Mouse (Mus musculus): Measurements from ENCODE around the gene Ddr1. TPM values are rescaled to one million over a fixed set of nuclear protein-coding genes. Genes with fewer than 3 reads are reported as not detected.

Ddr1 gene
- polyA plus RNA-seq, 1 experiment from 2014 or later, result 50.6 TPM

- ATAC-seq (ENCODE audit: low read depth) (no peak), DNase-seq (ENCODE audit: low spot score) (no peak)
- Histone ChIP-seq H3K27ac (replicated peaks; ENCODE audit: low read depth, low read length) (no peak overlapping the region), H3K4me1 (ENCODE audit: control insufficient read depth, insufficient read depth, low read length) (peaks cover 23% of the 10 kb centered on the region), H3K4me3 (ENCODE audit: low read depth, low read length) (no peak overlapping the region), H3K9ac (ENCODE audit: low read depth, low read length) (no peak overlapping the region), H3K36me3 (ENCODE audit: control insufficient read depth, insufficient read depth, low read length) (peaks cover 67% of the 10 kb centered on the region), H3K27me3 (replicated peaks; ENCODE audit: control insufficient read depth, insufficient read depth, low read length) (no peaks in the 10 kb centered on the region), H3K9me3 (ENCODE audit: control insufficient read depth, low read length) (peaks cover 5% of the 10 kb centered on the region; the same call in 1 of the 2 replicates), H3K4me2 (ENCODE audit: low read depth, low read length) (no peak overlapping the region)
- 86% methylated on average over 5 of the region's 5 CpGs for WGBS
Observed at GRCm38 (mm10) chr17:35693906-35694305, 10.5 kb downstream of the Ddr1 start.

DNA sequence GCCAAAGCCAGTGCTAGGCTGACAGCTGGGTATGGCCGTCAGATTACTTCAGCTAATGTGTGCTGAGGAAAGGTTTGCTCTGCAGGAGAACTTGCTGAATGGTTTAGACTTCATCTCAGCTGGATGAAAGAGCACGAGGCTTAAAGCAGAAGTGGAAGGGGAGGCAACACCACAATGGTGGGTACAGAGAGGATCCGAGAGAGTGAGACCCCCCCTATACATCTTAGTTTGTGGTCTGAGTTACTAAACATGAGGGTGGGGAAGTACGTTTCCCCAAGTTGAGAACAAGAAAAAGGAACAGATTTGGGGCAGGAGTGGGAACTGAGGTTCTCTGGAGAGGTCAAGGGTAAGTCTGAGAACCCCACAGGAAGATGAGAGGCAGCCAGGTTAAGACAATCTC, 12.1 kb downstream of the Ddr1 start:
- Histone ChIP-seq H3K4me1 (ENCODE audit: control insufficient read depth, insufficient read depth, low read length) (peaks cover 8% of the 10 kb centered on the region), H3K4me3 (ENCODE audit: low read depth, low read length) (no peak overlapping the region), H3K4me2 (ENCODE audit: low read depth, low read length) (no peak overlapping the region), H3K9ac (ENCODE audit: low read depth, low read length) (no peak overlapping the region), H3K27me3 (replicated peaks; ENCODE audit: control insufficient read depth, insufficient read depth, low read length) (no peaks in the 10 kb centered on the region), H3K9me3 (ENCODE audit: control insufficient read depth, low read length) (peaks cover 5% of the 10 kb centered on the region; the same call in 1 of the 2 replicates), H3K36me3 (ENCODE audit: control insufficient read depth, insufficient read depth, low read length) (peaks cover 82% of the 10 kb centered on the region), H3K27ac (replicated peaks; ENCODE audit: low read depth, low read length) (no peak overlapping the region)
- ATAC-seq (ENCODE audit: low read depth) (no peak), DNase-seq (ENCODE audit: low spot score) (no peak)
- whole genome bisulfite sequencing, result 72% methylated on average over 4 of the region's 4 CpGs

GRCm38 (mm10) chr17:35691811-35692210, 12.6 kb downstream of the Ddr1 start:
- Histone ChIP-seq H3K4me3 (ENCODE audit: low read depth, low read length) (no peak overlapping the region), H3K4me2 (ENCODE audit: low read depth, low read length) (no peak overlapping the region), H3K9ac (ENCODE audit: low read depth, low read length) (no peak overlapping the region), H3K27ac (replicated peaks; ENCODE audit: low read depth, low read length) (no peak overlapping the region), H3K36me3 (ENCODE audit: control insufficient read depth, insufficient read depth, low read length) (peaks cover 88% of the 10 kb centered on the region), H3K27me3 (replicated peaks; ENCODE audit: control insufficient read depth, insufficient read depth, low read length) (no peaks in the 10 kb centered on the region), H3K4me1 (ENCODE audit: control insufficient read depth, insufficient read depth, low read length) (peaks cover 2% of the 10 kb centered on the region), H3K9me3 (ENCODE audit: control insufficient read depth, low read length) (peaks cover 5% of the 10 kb centered on the region; the same call in 1 of the 2 replicates)
- ATAC-seq (ENCODE audit: low read depth) (no peak), DNase-seq (ENCODE audit: low spot score) (no peak)
- WGBS, result 86% methylated on average over 4 of the region's 4 CpGs

- H3K4me1 ChIP-seq (ENCODE audit: control insufficient read depth, insufficient read depth, low read length), result no peaks in the 10 kb centered on the region
- peaks cover 95% of the 10 kb centered on the region for H3K36me3 ChIP-seq (ENCODE audit: control insufficient read depth, insufficient read depth, low read length)
- ATAC-seq (ENCODE audit: low read depth), result no peak
- no peak overlapping the region for H3K4me3 ChIP-seq (ENCODE audit: low read depth, low read length)
- no peaks in the 10 kb centered on the region; the same call in 1 of the 2 replicates for H3K9me3 ChIP-seq (ENCODE audit: control insufficient read depth, low read length)
- WGBS, result 92% methylated on average over 18 of the region's 18 CpGs
- H3K27ac ChIP-seq (replicated peaks; ENCODE audit: low read depth, low read length), result no peak overlapping the region
- H3K27me3 ChIP-seq (replicated peaks; ENCODE audit: control insufficient read depth, insufficient read depth, low read length), result no peaks in the 10 kb centered on the region
- DNase-seq (ENCODE audit: low spot score), result no peak
- H3K9ac ChIP-seq (ENCODE audit: low read depth, low read length), result no peak overlapping the region
- H3K4me2 ChIP-seq (ENCODE audit: low read depth, low read length), result no peak overlapping the region
Observed at GRCm38 (mm10) chr17:35689936-35690645, 14.3 kb downstream of the Ddr1 start.

DNA sequence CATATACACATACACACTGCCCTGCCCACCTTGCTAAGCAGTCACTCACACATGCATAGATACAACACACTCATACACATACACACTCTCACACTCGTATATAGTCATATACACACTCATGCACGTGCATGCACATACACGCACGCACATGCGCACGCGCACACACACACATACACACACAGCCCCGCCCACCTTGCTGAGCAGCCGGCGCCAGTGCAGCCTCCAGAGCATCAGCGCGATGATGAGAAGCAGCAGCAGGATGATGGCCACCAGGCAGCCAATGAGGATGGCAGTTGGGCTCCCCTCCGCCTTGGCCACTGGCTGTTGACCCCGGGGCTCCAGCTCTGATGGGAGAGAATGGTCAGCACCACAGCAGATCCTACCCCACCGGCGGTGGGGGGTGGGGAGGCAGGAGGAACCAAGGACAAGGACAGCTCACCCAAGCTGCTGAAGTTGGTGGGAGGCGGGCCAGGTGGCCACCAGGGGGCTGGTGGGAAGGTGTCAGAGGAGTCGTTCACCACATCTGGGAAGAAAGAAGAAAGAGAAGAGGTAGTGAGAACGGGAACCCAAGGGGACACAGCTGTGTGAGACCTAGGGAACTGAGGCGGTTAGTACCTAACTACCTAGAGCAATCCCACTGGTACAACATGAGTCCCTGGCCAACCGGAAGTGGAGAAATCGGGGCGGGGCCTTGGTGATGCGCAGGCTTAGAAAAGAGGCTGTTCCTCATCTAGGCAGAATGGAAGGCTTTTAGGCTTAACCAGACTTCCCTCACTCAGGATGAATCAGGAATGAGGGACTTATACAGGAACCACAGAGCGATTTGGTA, 15.9 kb downstream of the Ddr1 start:
- ATAC-seq (ENCODE audit: low read depth), result no peak
- no peaks in the 10 kb centered on the region for H3K27me3 ChIP-seq (replicated peaks; ENCODE audit: control insufficient read depth, insufficient read depth, low read length)
- WGBS, result 91% methylated on average over 25 of the region's 25 CpGs
- no peak overlapping the region for H3K4me3 ChIP-seq (ENCODE audit: low read depth, low read length)
- H3K36me3 ChIP-seq (ENCODE audit: control insufficient read depth, insufficient read depth, low read length), result peaks cover 100% of the 10 kb centered on the region
- H3K4me2 ChIP-seq (ENCODE audit: low read depth, low read length), result no peak overlapping the region
- no peak for DNase-seq (ENCODE audit: low spot score)
- H3K9me3 ChIP-seq (ENCODE audit: control insufficient read depth, low read length), result no peaks in the 10 kb centered on the region
- no peak overlapping the region for H3K27ac ChIP-seq (replicated peaks; ENCODE audit: low read depth, low read length)
- H3K9ac ChIP-seq (ENCODE audit: low read depth, low read length), result no peak overlapping the region
- H3K4me1 ChIP-seq (ENCODE audit: control insufficient read depth, insufficient read depth, low read length), result no peaks in the 10 kb centered on the region

GRCm38 (mm10) chr17:35685061-35685460, 19.4 kb downstream of the Ddr1 start:
- ATAC-seq (ENCODE audit: low read depth), result no peak
- no peak overlapping the region for H3K4me3 ChIP-seq (ENCODE audit: low read depth, low read length)
- no peaks in the 10 kb centered on the region for H3K4me1 ChIP-seq (ENCODE audit: control insufficient read depth, insufficient read depth, low read length)
- no peak overlapping the region for H3K27ac ChIP-seq (replicated peaks; ENCODE audit: low read depth, low read length)
- no peaks in the 10 kb centered on the region for H3K9me3 ChIP-seq (ENCODE audit: control insufficient read depth, low read length)
- H3K36me3 ChIP-seq (ENCODE audit: control insufficient read depth, insufficient read depth, low read length), result peaks cover 95% of the 10 kb centered on the region
- no peak overlapping the region for H3K9ac ChIP-seq (ENCODE audit: low read depth, low read length)
- no peaks in the 10 kb centered on the region for H3K27me3 ChIP-seq (replicated peaks; ENCODE audit: control insufficient read depth, insufficient read depth, low read length)
- DNase-seq (ENCODE audit: low spot score), result no peak
- whole genome bisulfite sequencing, result 76% methylated on average over 9 of the region's 9 CpGs
- no peak overlapping the region for H3K4me2 ChIP-seq (ENCODE audit: low read depth, low read length)

DNA sequence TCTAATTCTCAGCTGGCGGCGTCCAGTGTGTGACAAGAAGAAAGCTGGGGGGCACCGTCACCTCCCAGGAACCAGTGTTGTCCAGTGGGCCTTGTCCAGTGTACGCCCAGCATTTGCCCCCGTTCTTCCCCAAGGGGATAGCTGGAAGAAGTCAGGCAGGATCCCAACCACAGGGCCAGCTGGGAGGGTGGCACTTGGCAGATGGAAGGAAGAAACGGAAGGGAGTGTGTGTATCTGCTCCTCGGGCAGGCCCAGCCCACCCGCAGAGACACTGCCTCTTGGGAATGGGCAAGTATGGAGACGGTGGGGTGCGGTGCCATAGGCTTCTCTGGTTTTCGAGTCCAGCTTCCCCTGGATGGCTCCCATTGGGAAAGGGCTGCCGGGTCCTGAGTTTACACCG, 22.4 kb downstream of the Ddr1 start:
- H3K9ac ChIP-seq (ENCODE audit: low read depth, low read length), result no peak overlapping the region
- WGBS, result 82% methylated on average over 13 of the region's 13 CpGs
- DNase-seq (ENCODE audit: low spot score) (no peak), ATAC-seq (ENCODE audit: low read depth) (no peak)
- peaks cover 65% of the 10 kb centered on the region for H3K36me3 ChIP-seq (ENCODE audit: control insufficient read depth, insufficient read depth, low read length)
- H3K4me3 ChIP-seq (ENCODE audit: low read depth, low read length), result no peak overlapping the region
- no peaks in the 10 kb centered on the region for H3K27me3 ChIP-seq (replicated peaks; ENCODE audit: control insufficient read depth, insufficient read depth, low read length)
- no peak overlapping the region for H3K4me2 ChIP-seq (ENCODE audit: low read depth, low read length)
- H3K9me3 ChIP-seq (ENCODE audit: control insufficient read depth, low read length), result no peaks in the 10 kb centered on the region
- no peaks in the 10 kb centered on the region for H3K4me1 ChIP-seq (ENCODE audit: control insufficient read depth, insufficient read depth, low read length)
- H3K27ac ChIP-seq (replicated peaks; ENCODE audit: low read depth, low read length), result no peak overlapping the region

- peaks cover 51% of the 10 kb centered on the region for H3K36me3 ChIP-seq (ENCODE audit: control insufficient read depth, insufficient read depth, low read length)
- no peaks in the 10 kb centered on the region for H3K4me1 ChIP-seq (ENCODE audit: control insufficient read depth, insufficient read depth, low read length)
- WGBS, result 14% methylated on average over 6 of the region's 6 CpGs
- no peak overlapping the region for H3K27ac ChIP-seq (replicated peaks; ENCODE audit: low read depth, low read length)
- H3K9me3 ChIP-seq (ENCODE audit: control insufficient read depth, low read length), result no peaks in the 10 kb centered on the region
- no peak overlapping the region for H3K9ac ChIP-seq (ENCODE audit: low read depth, low read length)
- peak; percentile 58; the same call in 1 of the 2 replicates for ATAC-seq (ENCODE audit: low read depth)
- no peaks in the 10 kb centered on the region for H3K27me3 ChIP-seq (replicated peaks; ENCODE audit: control insufficient read depth, insufficient read depth, low read length)
- H3K4me3 ChIP-seq (ENCODE audit: low read depth, low read length), result no peak overlapping the region
- peak; percentile 70 for DNase-seq (ENCODE audit: low spot score)
- H3K4me2 ChIP-seq (ENCODE audit: low read depth, low read length), result no peak overlapping the region
Observed at GRCm38 (mm10) chr17:35680591-35680990, 23.8 kb downstream of the Ddr1 start.

Data from embryonic facial prominence, embryonic 14.5 days (tissue).